Mouse (Mus musculus) liver, adult (tissue): Measurements from ENCODE around the gene Hnrnpl.

Experiments
- GATA4 ChIP-seq: IDR thresholded peaks from 2 replicates; pipeline ENCODE4 v1.6.1; 2014; ENCODE audit warnings: mild to moderate bottlenecking, low read length; ENCODE audit not compliant: insufficient replicate concordance

Hnrnpl gene

GRCm38 (mm10) chr7:28827338-28827737 lies 19.0 kb downstream of the Hnrnpl start:
- no peak for TF ChIP-seq GATA4

- TF ChIP-seq GATA4: no peak
Measured at GRCm38 (mm10) chr7:28829821-28830220, 21.5 kb downstream of the Hnrnpl start.

DNA sequence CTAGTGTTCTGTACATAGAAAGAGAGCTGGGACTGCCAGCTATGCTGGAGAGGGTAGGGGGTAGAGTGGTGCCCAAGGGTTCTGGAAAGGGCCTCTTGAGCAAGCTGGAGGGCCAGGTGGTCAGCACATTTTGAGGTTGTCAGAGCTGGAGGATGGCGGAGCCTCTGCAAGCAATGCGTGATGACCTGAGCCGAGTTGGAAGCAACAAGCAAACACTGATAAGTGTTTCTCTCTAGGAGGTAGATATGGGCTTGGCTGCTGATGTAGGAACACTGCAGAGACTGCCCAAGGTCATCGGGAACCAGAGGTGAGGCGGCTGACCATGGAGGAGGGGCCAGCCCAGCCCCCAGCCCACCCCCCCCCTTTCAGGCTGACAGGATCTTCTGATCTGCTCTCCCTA lies 22.6 kb downstream of the Hnrnpl start:
- TF ChIP-seq GATA4: no peak

DNA sequence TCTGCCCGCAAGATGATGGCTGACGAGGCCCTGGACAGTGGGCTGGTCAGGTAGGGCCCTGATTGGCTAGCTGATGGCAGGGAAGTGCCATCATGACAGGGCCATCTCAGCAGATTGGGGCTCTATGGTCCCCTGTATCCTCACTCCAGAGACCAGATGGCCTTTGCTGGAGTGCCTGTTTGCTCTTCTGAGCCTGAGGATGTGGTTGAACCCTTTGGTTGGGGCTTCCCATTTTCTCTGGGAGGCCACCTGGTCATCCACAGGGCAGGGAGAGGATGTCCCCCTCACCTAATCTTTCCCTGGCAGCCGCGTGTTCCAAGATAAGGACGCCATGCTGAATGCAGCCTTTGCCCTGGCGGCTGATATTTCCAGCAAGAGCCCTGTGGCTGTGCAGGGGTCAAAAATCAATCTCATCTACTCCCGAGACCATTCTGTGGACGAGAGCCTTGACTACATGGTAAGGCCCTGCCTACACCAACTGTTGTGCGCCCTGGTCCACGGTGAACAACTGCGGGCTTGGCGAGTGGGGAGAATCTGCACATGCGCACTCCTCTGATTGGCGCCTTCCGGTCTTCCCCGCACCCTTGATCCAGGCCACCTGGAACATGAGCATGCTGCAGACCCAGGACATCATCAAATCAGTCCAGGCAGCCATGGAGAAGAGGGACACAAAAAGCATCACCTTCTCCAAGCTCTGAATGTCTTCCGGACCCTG lies 23.2 kb downstream of the Hnrnpl start:
- TF ChIP-seq GATA4: no peak

GRCm38 (mm10) chr7:28832137-28832536 lies 23.8 kb downstream of the Hnrnpl start:
- TF ChIP-seq GATA4: no peak

GRCm38 (mm10) chr7:28833723-28834347 lies 25.5 kb downstream of the Hnrnpl start, which contains the start of gene Lgals4:
Gene Lgals4, plus strand, starts transcription at chr7:28833854.
- TF ChIP-seq GATA4: no peak

- no peak for TF ChIP-seq GATA4
Measured at GRCm38 (mm10) chr7:28836936-28837335, 28.6 kb downstream of the Hnrnpl start.

GRCm38 (mm10) chr7:28838331-28838730 lies 30.0 kb downstream of the Hnrnpl start:
- TF ChIP-seq GATA4: no peak

DNA sequence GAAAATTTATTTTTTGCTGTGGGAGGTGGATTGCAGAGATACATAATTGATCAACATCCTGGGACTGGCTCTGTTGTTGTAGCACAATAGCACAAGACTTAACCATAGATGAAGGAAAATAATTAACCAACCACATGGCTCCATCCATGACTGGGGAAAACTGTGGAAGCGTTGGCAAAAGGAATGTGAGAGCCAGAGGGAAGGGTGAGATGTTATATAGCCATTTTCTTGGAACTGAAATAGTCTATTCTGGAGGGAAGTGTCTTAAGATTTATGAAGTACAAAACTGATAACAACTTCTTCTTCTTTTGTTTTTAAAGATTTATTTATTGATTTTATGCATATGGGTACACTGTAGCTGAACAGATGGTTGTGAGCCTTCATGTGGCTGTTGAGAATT lies 38.9 kb downstream of the Hnrnpl start:
- no peak for TF ChIP-seq GATA4

GRCm38 (mm10) chr7:28849700-28850236 lies 41.4 kb downstream of the Hnrnpl start:
- TF ChIP-seq GATA4: no peak

- TF ChIP-seq GATA4: no peak
Measured at GRCm38 (mm10) chr7:28850642-28851041, 42.3 kb downstream of the Hnrnpl start.

DNA sequence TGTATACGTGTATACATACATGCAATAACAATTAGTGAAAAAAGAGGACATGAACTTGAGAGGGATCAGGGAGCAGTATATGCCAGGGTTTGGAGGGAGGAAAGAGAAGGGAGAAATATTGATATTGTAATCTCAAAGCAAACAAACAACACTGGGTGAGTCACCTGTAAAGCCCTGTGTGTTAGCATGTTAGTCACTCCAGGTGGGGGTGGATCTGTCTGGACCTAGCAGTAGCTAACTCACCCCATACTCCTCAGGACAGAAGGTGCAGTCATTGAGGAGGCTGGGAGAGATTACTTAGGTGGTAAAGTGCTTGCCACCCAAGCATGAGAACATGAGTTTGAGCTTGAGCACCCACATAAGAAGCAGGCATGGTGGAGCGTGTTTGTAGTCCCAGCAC lies 51.6 kb downstream of the Hnrnpl start:
- no peak for TF ChIP-seq GATA4

DNA sequence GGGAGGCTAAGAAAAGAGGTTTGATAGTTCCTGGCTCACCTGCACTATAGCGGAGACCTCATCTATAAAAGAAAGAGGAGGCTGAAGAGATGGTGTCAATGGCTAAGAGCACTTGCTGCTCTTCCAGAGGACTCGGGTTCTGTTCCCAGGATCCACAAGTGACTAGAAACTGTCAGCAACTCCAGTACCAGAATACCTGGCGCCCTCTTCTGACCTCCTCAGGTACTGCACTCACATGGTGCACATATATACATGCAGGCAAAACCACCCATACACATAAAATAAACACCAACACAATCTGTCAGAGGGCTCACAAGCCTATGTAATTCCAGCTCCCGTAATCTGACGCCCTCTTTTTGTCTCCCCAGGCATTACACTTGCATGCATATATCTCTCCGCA lies 52.6 kb downstream of the Hnrnpl start:
- TF ChIP-seq GATA4: no peak

GRCm38 (mm10) chr7:28862817-28863499 lies 54.6 kb downstream of the Hnrnpl start:
- no peak for TF ChIP-seq GATA4

DNA sequence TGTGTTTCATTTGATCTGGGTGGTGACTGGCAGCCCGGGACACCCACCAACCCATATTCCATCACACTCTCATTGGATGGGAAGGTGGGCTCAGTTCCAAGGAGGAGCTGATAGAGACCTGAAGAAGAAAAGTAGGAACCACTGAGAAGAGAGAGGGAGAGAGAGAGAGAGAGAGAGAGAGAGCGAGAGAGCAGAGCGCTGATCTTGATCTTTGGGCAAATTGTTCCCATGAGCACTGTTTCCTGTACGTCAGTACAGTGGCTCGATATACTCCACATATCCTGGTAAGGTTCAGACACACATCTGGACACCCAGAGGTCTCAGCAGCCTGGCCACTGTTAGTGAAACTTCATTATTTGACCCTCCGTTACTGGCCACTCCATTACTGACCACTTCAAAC lies 55.2 kb downstream of the Hnrnpl start, which contains the start of gene Lgals7:
Lgals7 (plus strand) TSS at position 314 of the 400 bp plus-strand sequence.
- no peak for TF ChIP-seq GATA4

- TF ChIP-seq GATA4: no peak
Measured at GRCm38 (mm10) chr7:28864288-28864750, 56.0 kb downstream of the Hnrnpl start.
